Mouse (Mus musculus): ENCODE data around the gene E130309D02Rik. TPM values are rescaled to one million over a fixed set of nuclear protein-coding genes. Genes with fewer than 3 reads are reported as not detected.
A peak's percentile ranks its signal among the peaks of the same experiment; 100 is the strongest.

E130309D02Rik gene
- total RNA-seq (2021) = 10 to 100 TPM; 23.4 to 25.2 TPM

DNA sequence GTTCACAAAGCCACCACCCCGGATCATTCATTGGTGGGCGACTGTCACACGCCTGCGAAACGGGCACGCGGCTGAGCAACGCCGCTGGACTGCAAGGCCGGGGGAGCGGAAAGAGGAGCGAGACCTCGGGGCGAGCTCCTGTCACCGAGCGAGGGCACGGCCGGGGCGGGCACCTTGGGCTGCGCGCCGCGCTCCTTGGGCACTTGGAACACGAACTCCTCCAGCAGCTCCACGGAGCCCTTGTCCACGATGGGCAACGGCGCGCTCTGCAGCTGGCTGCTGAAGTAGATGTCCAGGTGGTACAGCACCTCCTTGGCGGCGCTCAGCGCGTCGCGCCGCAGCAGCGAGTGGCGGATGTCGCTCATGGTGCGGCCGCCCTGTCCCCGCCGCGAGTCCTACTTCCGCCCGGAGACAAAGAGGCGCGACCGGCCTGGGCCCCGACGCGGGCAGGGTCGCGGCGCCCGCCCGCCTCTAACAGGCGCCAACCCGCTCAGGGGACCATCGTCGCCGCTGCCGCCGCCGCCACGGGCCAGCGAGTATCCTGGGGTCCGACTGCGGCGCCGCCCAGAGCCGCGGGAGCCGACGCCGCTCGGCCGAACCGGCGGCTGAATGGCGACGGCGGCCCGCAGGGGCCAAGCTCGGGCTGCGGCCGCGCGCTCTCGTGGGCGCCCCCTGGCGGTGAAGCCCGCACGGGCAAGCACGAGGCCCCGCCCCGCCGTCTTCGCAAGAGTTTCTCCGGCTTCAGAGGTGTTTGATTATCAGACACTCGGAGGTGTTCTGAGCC, at the start of gene E130309D02Rik:
Gene E130309D02Rik (minus strand): TSS at position 631 of the 784 bp plus-strand sequence.
- peak; percentile 87 to 94 for DNase-seq (ENCODE audit: extremely low spot score in 1 of 2, low spot score in 1 of 2)

DNA sequence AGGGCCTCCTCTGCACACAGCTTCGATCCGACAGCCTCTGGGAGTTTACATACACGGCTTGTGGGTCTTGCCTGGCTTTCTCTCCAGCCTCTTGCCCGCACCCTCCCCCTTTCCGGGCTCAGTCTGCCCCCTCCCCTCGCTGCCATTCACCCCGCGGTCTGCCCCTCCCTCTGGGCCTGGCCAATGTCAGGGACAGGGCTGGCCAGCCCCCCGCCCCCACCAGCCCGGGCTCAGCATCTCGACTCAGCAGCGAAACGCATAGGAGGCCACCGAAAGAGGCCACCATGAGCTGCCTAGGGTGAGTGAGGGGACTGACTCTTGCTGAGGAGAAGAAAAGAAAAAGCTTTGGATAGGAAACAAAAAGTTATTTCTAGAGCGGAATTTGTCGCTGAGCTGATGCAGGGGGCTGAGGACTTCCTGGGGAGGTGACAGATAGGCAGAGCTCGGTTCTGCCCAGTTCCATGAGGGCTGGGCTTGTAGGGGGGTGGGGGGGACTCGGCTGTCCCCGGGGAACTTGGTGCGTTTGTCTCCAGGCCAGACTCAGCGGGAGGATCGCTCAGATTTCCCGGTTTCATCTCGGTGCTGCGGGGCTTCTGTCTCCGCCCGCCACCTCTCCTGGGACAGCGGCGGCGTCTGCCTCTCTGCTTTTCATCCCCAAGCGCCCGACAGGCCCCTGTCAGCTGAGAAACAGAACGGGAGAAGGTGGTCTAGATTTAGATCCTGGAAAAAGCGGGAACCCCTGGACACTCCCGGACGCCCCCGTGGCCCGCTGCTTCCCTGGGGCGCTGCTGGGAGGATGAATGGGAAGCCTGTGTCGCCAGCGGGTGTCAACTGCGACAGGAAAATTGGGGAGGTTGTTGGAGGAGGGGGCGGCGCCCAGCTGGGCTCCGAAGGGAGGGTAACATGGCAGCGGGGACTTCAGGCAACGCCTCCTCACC, 48.8 kb upstream of the E130309D02Rik start:
- no peak for DNase-seq (ENCODE audit: extremely low spot score in 1 of 2, low spot score in 1 of 2)

DNA sequence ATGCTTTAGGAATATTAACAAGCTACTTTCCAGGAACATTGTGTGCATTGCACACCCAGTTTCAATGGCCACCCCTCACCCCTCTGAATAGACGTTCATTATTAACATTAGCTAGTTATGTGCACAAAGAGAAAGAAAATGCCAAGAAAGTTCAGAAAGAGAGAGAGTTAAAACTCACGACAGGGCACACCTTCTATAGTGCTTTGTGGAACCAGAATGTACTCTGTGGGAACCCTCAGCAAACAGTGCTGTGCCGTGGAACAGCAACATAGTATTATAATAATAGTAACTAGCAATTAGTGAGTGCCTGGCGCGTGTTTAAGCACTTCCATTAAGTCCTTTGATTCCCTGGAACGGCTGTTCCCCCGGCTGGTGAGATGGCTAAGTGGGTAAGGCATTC, 46.3 kb upstream of the E130309D02Rik start:
- DNase-seq (ENCODE audit: extremely low spot score in 1 of 2, low spot score in 1 of 2) = no peak

DNA sequence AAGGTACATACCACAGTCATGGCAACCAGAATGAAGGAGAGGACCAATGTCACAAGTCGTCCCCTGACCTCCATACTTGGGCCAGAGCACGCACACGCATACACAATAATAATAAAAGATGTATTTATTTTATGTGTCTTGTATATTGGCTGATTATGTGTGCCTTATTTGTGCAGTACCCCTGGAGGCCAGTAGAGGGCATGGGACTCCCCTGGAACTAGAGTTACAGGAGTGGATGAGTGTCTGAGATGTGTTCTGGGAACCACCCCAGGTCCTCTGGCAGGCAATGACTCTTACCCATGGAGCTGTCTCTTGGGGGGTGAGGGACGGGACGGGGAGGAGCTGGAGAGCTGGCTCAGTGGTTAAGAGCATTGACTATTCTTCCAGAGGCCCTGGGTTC, 44.8 kb upstream of the E130309D02Rik start:
- DNase-seq (ENCODE audit: extremely low spot score in 1 of 2, low spot score in 1 of 2) = no peak

DNA sequence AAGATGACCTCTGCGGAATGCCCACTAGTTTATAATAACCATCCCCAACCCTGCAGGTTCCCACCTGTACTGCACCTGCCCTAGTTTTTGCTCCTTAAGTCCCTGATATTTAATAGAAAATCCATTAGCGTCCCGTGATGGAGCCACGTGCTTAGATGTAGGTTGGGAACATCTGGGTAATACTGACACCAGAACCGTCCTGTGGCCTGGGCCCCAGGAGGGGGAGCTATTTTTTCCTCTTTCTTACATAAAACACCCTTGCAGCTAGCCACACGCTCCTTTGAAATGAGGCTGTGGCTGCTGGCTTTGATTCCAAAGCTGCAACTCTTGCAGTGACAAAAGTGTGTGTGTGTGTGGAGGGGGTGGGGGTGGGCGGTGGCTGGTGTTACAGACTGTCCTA, 44.1 kb upstream of the E130309D02Rik start:
- DNase-seq (ENCODE audit: extremely low spot score in 1 of 2, low spot score in 1 of 2) = no peak

DNA sequence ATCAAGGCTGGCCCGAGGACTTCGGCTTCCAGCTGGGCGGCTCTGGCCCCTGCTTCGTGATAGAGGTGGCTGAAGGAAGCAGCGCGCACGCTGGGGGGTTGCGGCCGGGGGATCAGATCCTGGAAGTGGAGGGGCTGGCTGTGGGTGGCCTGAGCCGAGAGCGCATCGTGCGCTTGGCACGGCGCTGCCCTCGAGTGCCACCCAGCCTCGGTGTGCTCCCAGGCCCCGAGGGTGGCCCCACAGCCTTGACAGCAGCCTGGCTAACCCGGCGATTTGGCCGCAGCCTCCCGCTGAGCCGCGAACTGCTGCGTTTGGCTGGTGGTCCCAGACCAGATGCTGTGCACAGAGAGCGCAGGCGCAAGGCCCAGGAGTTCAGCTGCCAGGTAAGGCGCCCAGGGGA, 42.4 kb upstream of the E130309D02Rik start:
- DNase-seq (ENCODE audit: extremely low spot score in 1 of 2, low spot score in 1 of 2) = no peak

DNA sequence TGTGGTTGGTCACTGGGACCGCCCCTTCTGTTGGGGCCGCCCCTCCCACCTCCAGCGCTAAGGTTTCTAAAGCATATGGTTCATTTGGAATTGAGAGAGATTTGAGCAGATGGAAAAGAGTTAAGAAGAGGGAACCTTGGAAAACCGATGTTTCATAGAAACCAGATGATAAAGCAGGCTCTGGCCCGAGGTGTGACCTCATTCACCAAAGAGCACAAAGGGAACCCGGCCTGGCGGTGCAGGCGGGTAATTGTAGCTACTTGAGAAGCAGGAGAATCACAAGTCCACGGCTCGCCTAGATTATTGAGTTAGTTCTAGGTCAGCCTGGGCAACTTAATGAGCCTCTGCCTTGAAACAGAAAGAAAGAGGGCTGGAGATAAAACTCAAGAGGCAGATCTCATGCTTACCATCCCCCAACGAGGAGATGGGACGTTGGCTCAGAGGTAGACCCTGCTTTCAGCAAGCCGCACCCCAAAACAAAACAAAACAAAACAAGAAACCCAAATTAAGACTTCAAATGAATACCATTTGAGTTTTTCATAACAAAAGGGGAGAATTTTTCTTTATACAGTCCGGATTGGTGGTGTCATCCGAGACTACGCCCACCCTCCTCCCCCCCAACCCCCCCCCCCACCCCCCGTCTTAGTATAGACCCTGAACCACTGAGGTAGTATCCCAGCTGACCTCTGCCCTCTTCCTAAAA, 41.7 kb upstream of the E130309D02Rik start, which contains the start of gene Grid2ip:
Gene Grid2ip (plus strand): TSS at position 653 of the 703 bp plus-strand sequence.
- no peak for DNase-seq (ENCODE audit: extremely low spot score in 1 of 2, low spot score in 1 of 2)

DNA sequence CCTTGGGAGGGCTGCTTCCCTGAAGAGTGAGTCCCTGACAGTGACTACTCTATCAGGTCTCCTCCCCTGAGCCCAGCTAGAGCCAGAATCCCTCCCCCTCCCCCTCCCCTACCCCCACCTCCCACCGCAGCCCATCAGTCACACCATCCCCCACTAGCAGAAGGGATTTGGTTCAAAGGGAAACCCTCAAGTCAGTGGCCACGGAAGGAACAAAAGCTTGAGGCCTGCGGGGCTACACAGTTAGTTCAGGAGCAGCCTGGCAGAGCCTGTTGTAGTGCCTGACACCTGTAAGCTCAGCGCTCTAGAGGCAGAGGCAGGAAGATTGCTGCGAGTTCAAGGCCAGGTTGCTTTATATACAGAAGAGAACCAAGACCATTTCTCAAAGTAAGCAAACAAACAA, 40.9 kb upstream of the E130309D02Rik start:
- no peak for DNase-seq (ENCODE audit: extremely low spot score in 1 of 2, low spot score in 1 of 2)

DNA sequence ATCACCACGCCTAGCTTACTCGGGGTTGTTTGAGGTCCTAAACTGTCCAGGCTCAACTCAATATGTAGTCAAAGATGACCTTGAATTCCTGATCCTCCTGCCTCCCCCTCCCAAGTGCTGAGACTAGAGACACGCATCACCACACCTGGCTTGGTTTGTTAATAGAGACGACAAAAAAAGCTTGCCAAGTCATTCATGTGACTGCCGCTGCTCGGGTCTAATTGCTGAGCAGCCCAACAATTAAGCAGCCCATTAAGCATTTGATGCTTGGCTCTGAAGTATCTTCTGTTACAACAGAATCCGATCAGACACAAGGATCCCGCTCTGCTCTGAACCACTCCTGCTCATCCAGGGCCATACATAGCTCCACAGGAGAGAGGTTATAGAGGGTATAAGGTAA, 31.2 kb upstream of the E130309D02Rik start:
- DNase-seq (ENCODE audit: extremely low spot score in 1 of 2, low spot score in 1 of 2) = no peak

DNA sequence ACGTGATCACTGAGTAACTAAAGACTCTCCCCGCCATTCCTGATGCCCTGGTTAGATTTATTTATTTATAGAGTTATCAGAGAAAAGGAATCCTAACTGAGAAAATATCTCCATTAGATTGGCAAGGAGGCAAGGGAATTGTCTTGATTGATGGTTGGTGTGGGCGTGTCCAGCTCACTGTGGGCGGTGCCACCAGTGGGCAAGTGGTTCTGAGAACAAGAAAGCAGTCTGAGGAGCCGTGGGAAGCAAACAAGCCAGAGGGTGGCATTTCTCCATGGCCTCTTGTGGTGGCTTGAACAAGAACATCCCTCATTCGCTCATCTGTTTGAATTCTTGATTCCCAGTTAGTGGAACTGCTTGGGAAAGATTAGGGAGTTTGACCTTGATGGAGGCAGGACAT, 24.4 kb upstream of the E130309D02Rik start:
- no peak for DNase-seq (ENCODE audit: extremely low spot score in 1 of 2, low spot score in 1 of 2)

DNA sequence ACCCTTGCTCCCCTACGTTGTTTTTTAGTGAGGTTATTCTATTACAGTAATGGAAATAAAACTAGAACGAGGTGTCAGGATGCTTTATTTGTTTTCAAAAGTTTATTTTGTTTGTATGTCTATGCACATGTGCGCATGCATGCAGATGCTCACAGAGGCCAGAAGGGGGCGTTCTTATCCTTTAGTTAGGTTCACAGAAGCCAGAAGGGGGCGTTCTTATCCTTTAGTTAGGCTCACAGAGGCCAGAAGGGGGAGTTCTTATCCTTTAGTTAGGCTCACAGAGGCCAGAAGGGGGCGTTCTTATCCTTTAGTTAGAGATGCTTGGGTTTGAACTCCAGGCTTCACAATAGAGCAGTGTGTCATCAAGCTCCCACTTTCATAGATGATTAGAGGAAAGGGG, 21.4 kb upstream of the E130309D02Rik start:
- no peak for DNase-seq (ENCODE audit: extremely low spot score in 1 of 2, low spot score in 1 of 2)

DNA sequence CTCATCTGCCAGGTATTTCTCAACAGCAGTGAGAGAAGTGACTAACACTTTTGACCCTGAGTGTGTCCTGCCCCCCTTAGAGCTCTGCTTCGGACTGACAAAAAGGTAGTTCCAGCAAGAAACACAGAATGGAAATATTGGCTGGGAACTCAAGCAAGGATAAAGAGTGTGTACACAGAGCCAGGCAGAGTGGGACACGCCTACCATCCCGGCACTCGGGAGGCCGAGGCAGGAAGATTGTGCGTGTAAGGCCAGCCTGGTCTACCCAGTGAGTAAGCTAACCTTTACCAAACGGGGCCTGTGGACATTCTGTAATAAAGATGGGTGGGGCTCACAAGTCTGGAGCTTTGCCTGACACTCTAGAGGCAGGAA, 19.9 kb upstream of the E130309D02Rik start:
- no peak for DNase-seq (ENCODE audit: extremely low spot score in 1 of 2, low spot score in 1 of 2)

DNA sequence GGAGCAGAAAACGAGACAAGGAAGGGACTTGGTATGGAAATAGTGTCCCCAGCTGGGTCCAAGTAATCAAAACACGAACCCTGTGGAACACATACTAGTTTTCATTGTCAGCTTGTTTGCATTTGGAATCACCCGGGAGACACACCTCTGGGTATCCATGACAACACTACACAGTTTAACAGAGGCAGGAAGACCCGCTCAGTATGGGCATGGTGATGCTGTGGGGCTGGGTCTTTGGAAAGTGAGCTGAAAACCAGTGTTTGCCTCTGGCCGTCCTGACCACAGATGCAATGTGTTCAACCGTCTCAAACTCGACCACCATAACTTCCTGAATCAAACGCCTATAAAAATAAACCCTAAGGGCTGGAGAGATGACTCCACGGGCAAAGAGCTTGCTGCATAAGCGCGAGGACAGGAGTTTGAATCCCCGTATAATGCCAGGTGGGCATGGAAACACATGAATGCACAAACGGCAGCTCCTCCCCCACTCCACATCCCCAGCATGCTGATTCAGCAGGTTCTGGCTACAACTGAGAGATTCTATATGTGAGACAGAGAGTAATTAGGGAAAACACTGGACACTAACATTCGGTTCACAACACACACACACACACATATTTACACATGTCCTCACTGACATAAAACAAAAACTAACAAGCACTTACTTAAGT, 19.4 kb upstream of the E130309D02Rik start:
- DNase-seq (ENCODE audit: extremely low spot score in 1 of 2, low spot score in 1 of 2) = no peak

DNA sequence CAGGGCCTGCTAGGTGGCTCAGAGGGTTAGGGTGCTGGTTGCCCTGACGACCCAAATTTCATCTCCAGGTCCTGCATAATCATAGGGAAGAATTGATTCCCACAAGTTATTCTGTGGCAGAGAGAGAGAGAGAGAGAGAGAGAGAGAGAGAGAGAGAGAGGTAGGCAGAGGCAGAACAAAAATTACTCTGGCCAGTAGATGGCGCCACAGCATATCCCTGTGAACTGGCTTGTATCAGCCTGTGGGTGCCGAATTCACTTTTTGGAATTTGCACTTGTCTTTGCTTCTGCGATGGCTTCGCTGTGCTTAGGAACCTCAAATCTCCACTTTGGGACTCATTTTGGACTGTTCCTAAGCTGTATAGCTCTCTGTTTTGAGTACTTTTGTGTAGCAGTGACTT, 18.7 kb upstream of the E130309D02Rik start:
- peak; percentile 81 to 98 for DNase-seq (ENCODE audit: extremely low spot score in 1 of 2, low spot score in 1 of 2)

DNA sequence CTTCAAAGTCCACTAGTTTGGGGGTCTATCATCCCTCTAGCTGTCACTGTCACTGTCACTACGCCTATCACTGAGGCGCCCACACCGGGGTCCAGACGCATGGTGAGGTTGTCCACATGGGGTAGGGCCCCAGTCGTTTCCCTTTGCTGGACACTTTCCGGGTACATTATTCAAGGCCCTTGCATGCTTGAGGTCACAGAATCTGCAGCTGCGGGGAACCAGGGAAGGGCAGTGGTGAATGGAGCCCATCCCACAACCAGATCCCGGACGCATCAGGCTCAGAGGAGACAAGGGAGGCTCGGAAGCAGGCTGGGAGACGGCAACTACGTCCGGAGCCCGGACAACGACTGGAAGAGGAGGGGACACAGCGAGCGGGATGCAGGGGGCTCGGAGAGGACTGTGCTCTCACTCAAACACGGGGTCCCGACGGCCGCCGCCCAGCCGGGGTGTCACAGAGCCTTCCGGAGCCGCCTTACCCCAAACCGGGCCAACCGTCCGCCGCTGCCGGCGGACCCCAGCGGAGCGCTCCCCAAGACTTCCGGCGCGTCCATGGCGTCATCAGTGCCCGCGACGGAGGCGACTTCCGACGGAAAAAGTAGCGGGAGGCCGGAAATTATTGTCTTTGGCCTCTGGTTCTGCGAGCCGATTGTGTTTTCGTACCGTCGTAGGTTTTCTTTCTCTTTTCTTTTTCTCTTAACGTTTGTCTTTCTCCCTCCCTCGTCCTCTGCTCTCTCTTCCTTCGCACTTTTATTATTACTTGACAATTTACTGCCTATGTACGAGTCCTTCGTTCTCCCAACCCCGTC, 13.7 kb upstream of the E130309D02Rik start, which contains the start of gene Zdhhc4:
Gene Zdhhc4 (minus strand): TSS at position 567 of the 806 bp plus-strand sequence.
- DNase-seq (ENCODE audit: extremely low spot score in 1 of 2, low spot score in 1 of 2) = peak; percentile 95 to 96

DNA sequence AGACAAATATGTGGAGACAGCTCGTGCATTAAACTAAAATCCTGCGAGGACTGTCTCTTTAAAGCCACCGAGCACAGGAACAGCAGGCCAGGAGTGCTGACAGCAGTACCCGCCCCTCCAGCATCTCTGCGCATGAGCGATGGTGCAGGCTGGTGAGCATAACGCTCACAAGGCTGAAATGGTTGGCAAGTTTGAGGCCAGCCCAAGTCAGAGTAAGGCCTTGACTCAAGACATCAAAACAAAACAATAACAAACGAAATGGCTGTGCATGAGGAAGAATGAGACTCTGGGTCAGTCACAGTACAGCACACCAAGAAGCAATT, 2.1 kb upstream of the E130309D02Rik start:
- DNase-seq (ENCODE audit: extremely low spot score in 1 of 2, low spot score in 1 of 2) = no peak

DNA sequence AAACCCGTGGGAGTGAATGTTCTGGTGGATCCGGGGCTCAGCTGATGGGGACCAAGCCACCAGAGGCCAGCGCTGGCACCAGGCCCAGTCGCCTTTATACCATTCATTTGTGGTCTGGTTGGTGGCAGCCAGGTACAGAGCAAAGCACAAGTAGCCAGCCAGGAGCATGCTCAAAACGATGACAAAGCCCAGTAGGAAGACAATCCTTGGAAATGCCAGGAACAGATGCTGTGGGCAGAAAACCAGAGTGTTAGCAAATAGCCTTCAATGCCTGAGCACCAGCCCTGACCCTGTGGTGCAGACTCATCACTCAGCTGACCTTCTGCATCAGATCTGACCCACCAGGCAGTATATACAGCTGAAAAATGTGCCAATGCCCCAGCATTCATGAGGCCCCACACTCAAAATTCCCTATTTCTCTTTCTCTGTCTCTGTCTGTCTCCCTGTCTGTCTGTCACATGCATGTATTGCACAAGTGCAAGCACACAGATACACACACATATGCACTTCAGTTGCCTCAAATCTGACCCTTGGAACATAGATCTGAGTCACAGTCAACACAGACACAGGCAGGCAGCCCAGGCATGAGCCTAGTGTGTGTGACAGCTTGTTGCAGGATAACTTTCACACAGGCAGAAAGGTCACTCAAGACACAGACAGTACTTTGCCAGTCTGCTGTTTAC, 1.6 kb upstream of the E130309D02Rik start:
- no peak for DNase-seq (ENCODE audit: extremely low spot score in 1 of 2, low spot score in 1 of 2)

DNA sequence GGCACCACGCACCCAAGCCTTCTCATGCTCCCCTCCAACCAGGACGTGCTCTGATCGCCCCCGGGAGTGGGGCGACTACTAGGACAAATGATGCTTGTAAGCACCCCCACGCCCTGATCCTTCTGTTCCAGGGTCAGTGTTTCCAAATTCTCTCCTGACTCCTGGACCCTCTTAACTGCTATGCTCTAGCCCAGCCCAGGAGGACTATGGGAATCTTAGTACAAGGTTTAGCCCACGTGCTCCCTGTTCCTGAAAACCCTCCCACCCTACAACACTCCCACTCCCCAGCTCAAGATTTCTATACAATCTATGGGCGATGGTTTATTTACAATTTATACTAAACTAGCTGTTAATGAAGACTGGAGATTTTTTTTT, 341 bp upstream of the E130309D02Rik start:
- no peak for DNase-seq (ENCODE audit: extremely low spot score in 1 of 2, low spot score in 1 of 2)

DNA sequence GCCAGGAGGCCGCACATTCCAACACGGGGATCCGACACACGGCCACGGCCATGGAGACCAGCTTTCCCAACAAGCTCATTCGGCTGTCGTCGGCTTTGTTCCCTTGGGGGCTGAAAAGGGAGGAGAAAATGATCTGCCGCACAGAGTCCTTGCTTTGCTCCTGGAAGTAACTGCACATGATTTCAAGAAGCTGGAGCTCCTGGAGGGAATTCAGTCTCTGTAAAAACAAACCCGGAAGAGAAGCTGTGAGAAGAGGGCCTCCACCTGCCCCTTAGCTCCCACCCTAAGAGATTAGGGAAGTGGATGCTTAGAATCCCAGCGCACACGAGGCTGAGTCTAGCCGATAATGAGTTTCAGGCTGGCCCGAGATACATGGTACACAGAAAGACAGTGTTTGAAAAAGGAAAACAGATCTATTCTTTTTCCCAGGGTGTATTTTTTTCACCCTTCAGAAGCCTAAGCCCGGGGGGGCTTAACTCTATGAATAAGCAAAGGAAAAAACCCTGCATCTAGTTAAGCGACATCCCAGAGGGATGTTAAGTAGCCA, 904 bp downstream of the E130309D02Rik start:
- no peak for DNase-seq (ENCODE audit: extremely low spot score in 1 of 2, low spot score in 1 of 2)

Data from layer of hippocampus, postnatal 25 days (tissue).